Mouse (Mus musculus) midbrain, embryonic 10.5 days (tissue): ENCODE data around the gene Sept10. TPM values are rescaled to one million over a fixed set of nuclear protein-coding genes. Genes with fewer than 3 reads are reported as not detected.

Source experiments
- DNase-seq: peaks from one replicate; pipeline ENCODE4 v3.0.0-alpha.2; 2017; ENCODE audit warnings: low spot score
- H3K27ac ChIP-seq: fragments of 300-500 bp; sonication (generic); replicated peaks from 2 replicates; pipeline ENCODE4 v1.5.1; 2016; ENCODE audit warnings: mild to moderate bottlenecking
- H3K27me3 ChIP-seq: fragments of 300-500 bp; sonication (generic); 2 replicates; pipeline ENCODE4 v1.6.1; 2016; ENCODE audit warnings: low read depth, mild to moderate bottlenecking; ENCODE audit not compliant: poor library complexity, severe bottlenecking
- H3K36me3 ChIP-seq: fragments of 300-500 bp; sonication (generic); 2 replicates; pipeline ENCODE4 v1.6.1; 2016; ENCODE audit warnings: mild to moderate bottlenecking, moderate library complexity
- H3K4me1 ChIP-seq: fragments of 300-500 bp; sonication (generic); 2 replicates; pipeline ENCODE4 v1.6.1; 2016
- H3K4me3 ChIP-seq: fragments of 300-500 bp; sonication (generic); 2 replicates; pipeline ENCODE4 v1.5.1; 2016; ENCODE audit warnings: mild to moderate bottlenecking, moderate library complexity
- H3K9me3 ChIP-seq: fragments of 300-500 bp; sonication (generic); replicated peaks from 2 replicates; pipeline ENCODE4 v1.6.1; 2016; ENCODE audit warnings: mild to moderate bottlenecking
- WGBS: fragments of 180-500 bp; shearing (Covaris S2); methylation state at CpG from one replicate; pipeline ENCODE4 v1.1.7; 2016; 5-methylcytosine and 5-hydroxymethylcytosine counted together
- polyA plus RNA-seq: library from polyadenylated mRNA; unstranded; fragments of >200 nt; fragmentation: Nextera tagmentation; extraction: Ambion mirVana; gene quantifications from 2 replicates; pipeline ENCODE4 v1.2.1, GENCODE M21; 2016

Gene Sept10
- polyA plus RNA-seq, 1 experiment from 2014 or later = 27.7 TPM

DNA sequence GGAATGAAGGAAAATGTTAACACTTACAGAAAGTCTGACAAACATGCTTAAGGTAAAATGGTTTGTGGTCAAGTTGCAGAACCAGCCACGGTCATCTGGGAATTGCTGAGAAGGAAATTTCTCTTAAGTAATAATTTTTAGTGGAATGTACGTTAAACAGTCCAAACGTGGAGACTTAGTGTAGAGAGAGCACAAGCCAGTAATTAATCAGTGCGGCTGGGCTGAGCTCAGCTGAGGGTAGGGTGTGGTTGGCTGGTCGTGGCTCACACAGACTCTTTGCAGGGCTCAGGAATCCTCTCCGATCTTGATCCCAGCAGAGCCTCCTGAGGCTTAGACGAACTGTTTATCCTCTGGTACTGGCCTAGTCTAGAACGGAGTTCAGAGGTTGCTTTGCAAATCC lies 30.7 kb upstream of the Sept10 start:
- no peak for DNase-seq
- no peaks in the 10 kb centered on the region for H3K4me1 ChIP-seq
- no peak overlapping the region for H3K4me3 ChIP-seq
- WGBS = 79% methylated on average over 8 of the region's 8 CpGs
- no peaks in the 10 kb centered on the region for H3K36me3 ChIP-seq
- no peaks in the 10 kb centered on the region for H3K27me3 ChIP-seq
- no peak overlapping the region for H3K27ac ChIP-seq
- H3K9me3 ChIP-seq = no peaks in the 10 kb centered on the region

DNA sequence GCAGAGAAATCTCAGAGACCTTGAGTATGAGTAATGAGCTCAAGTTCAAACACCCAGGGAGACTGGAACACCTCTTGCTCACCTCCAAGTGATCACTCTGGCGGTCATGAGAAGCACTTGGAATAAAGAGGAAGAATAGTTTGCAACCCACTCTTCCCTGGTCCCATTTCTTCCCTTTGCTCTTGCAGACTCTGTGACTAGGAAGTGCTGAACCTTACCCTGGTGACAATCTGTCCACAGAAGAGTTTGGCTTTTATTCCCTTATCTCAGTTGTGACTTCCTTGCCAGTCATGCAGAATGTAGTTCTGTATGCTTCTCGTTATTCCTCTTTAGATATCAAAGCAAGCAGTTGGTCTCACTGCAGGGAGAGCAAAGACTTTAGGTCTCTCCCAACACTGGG lies 30.3 kb upstream of the Sept10 start:
- Histone ChIP-seq H3K36me3 (no peaks in the 10 kb centered on the region), H3K27me3 (no peaks in the 10 kb centered on the region), H3K4me1 (no peaks in the 10 kb centered on the region), H3K4me3 (no peak overlapping the region), H3K9me3 (no peaks in the 10 kb centered on the region), H3K27ac (no peak overlapping the region)
- WGBS = 82% methylated on average over 2 of the region's 2 CpGs
- no peak for DNase-seq

DNA sequence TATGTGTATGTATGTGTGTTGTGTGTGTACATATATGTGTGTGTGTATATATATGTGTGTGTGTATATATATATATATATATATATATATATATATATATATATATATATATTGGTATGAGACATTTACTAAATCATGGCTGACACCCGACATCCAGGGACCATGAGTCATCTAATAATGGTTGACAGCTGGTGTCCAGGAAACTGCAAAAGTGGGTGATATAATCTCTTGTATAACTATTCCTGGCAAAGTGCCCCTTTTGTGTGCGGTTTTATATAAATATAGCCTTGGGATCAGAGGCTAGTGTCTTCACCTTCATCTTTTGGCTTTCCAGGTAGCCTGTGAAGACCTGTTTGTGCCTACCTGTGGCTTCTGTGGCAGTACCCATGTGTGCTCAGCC lies 29.0 kb upstream of the Sept10 start:
- H3K4me3 ChIP-seq = no peak overlapping the region
- no peaks in the 10 kb centered on the region for H3K36me3 ChIP-seq
- WGBS = 88% methylated on average over 2 of the region's 2 CpGs
- no peaks in the 10 kb centered on the region for H3K9me3 ChIP-seq
- H3K4me1 ChIP-seq = no peaks in the 10 kb centered on the region
- H3K27ac ChIP-seq = no peak overlapping the region
- H3K27me3 ChIP-seq = no peaks in the 10 kb centered on the region
- no peak for DNase-seq

DNA sequence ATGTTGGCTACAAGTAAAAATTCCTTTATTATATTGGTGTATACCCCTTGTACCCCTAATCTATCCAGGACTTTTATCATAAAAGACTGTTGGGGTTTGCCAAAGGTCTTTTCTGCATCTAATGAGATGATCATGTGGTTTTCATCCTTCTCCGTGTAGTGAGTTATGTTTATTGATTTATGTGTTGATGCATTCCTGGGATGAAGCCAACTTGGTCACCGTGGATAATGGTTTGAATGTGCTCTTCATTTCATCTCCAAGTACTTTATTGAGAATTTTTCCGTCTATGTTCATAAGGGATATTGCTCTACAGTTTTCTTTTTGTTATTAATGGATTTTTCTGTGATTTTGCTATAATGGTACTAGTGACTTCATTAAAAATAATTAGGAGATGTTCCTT lies 27.9 kb upstream of the Sept10 start:
- Histone ChIP-seq H3K4me3 (no peak overlapping the region), H3K36me3 (no peaks in the 10 kb centered on the region), H3K27ac (no peak overlapping the region), H3K27me3 (no peaks in the 10 kb centered on the region), H3K9me3 (no peaks in the 10 kb centered on the region), H3K4me1 (no peaks in the 10 kb centered on the region)
- no peak for DNase-seq
- WGBS = 83% methylated on average over 3 of the region's 3 CpGs

DNA sequence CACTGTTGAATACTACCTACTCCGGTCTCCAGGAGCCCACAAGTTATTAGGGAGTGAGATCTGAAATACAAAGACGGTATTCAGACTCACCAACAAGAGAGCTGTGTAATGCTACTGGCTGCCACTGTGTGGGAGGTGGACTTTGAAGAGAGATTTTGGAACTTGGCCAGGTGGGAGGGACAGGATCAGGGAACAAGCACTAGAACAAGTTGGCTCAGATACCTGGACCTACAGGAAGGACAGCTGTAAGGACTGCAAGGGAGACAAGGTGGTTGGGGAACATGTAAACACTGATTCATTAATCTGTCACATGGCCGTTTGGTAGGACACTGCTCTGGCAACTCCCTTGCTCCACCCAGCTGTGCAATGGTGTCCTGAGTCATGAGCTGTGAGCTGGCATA lies 19.5 kb upstream of the Sept10 start:
- H3K27me3 ChIP-seq = no peaks in the 10 kb centered on the region
- H3K36me3 ChIP-seq = no peaks in the 10 kb centered on the region
- H3K9me3 ChIP-seq = no peaks in the 10 kb centered on the region
- H3K4me3 ChIP-seq = no peak overlapping the region
- peaks cover 5% of the 10 kb centered on the region; the same call in 1 of the 2 replicates for H3K4me1 ChIP-seq
- no peak overlapping the region for H3K27ac ChIP-seq
- no peak for DNase-seq
- WGBS = 80% methylated on average over 3 of the region's 3 CpGs

DNA sequence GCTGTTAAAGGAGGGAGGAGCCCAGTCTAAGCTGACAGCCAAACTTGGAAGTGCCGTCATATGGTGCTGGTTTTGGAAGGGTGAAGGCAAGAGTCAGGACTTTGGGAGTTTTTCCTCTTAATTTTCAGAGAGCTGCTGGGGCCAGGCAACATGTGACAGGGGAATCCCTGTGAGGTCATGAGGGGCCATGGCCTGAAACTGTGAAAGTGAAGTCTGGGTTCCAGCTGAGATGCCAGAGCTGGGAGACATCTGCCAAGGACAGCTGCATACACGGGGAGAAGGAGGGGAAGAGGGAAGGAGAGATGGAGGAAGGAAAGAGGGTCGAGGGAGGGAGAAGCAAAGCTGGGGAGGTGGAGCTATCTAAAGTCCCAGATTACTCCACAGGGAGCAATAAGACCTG lies 16.1 kb upstream of the Sept10 start:
- no peak for DNase-seq
- Histone ChIP-seq H3K4me1 (peaks cover 5% of the 10 kb centered on the region; the same call in 1 of the 2 replicates), H3K27ac (no peak overlapping the region), H3K36me3 (no peaks in the 10 kb centered on the region), H3K4me3 (no peak overlapping the region), H3K27me3 (no peaks in the 10 kb centered on the region), H3K9me3 (no peaks in the 10 kb centered on the region)
- 51% methylated on average over 3 of the region's 3 CpGs for WGBS

DNA sequence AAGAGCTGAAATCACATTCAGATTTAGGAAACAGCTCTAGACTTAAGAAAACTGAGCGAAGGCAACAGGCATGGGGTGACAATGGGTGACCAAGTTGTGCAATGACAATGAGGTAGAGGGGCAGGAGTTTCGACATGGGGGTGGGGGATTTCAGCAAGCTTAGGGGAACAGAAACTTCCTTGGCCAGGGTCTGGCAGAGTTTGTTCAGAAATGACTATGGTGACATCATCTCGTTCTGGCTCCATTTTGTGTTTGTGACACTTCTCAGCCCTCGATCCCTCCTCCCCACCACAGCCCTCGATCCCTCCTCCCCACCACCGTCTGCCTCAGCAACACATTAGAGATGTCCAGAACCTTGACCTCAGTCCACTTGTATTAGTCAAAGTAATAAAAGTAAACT lies 14.8 kb upstream of the Sept10 start:
- no peak overlapping the region for H3K4me3 ChIP-seq
- WGBS = 88% methylated on average over 6 of the region's 6 CpGs
- no peaks in the 10 kb centered on the region for H3K4me1 ChIP-seq
- H3K27ac ChIP-seq = no peak overlapping the region
- no peak for DNase-seq
- H3K36me3 ChIP-seq = no peaks in the 10 kb centered on the region
- H3K27me3 ChIP-seq = no peaks in the 10 kb centered on the region
- no peaks in the 10 kb centered on the region for H3K9me3 ChIP-seq

DNA sequence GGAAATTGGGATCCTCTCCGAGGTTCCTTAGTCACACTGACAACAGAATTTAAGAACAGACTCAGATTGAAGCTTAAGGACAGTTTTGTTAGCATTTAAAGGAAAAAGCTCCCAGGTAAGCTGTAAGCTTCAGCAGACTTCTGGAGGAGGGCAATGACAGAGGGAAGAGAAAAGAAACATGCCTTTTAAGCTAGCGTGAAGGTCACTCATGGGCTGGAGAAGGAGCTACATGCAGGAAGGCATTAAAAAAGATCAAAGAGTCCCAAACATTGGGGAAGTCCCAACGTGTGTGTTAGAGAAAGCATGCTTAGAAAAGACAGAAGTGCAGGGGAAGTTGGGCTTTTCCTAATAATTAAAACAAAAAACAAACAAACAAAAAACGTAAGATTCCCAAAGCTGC lies 14.2 kb upstream of the Sept10 start:
- no peaks in the 10 kb centered on the region for H3K9me3 ChIP-seq
- DNase-seq = no peak
- WGBS = 62% methylated on average over 4 of the region's 4 CpGs

DNA sequence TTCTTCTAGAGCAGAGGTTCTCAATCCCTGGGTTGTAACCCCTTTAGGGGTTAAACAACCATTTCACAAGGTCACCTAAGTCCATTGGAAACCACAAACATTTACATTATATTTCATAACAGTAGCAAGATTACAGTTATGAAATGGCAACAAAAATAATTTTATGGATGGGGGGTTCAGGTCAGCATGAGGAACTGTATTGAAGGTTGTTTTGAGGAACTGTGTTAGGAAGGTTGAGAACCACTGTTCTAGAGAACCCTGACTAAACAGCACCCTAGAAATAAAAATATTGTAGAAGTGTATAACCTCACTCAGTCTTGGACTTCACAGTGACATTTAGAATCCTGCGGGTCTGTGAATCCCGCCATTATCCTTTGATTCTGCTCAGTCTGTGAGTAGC lies 13.6 kb upstream of the Sept10 start:
- 91% methylated on average over 2 of the region's 2 CpGs for WGBS
- Histone ChIP-seq H3K4me3 (no peak overlapping the region), H3K4me1 (no peaks in the 10 kb centered on the region), H3K27ac (no peak overlapping the region), H3K9me3 (no peaks in the 10 kb centered on the region), H3K27me3 (no peaks in the 10 kb centered on the region), H3K36me3 (no peaks in the 10 kb centered on the region)
- no peak for DNase-seq

More for the DNA sequence above, 14.2 kb upstream of the Sept10 start:
- Histone ChIP-seq H3K27me3 (no peaks in the 10 kb centered on the region), H3K36me3 (no peaks in the 10 kb centered on the region), H3K27ac (no peak overlapping the region), H3K4me3 (no peak overlapping the region), H3K4me1 (no peaks in the 10 kb centered on the region)

DNA sequence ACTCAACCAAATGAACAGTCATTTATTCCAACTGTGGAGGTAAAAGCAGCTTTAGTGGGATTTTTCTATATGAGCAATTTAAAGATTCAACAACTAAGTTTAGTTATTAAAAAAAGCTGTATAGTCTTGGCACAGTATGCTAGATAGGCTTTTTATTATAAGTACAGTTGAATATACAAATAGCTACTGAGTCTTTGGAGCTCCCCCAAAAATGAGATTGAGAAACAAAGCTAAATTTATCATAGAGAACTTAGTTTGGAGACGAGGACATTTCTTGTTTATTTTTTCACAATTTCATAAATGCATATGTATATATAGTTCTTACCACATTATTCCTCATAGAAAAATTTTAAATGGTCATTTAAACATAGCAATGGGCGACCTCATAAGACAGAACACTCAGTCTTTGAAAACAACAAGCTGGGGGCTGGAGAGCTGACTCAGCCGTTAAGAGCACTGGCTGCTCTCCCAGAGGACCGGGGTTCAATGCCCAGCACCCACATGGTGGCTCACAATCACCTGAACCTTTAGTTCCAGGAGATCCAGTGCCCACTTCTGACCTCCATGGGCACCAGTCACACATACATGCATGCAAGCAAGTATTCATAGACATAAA lies 7.7 kb upstream of the Sept10 start:
- H3K27ac ChIP-seq = no peak overlapping the region
- no peak for DNase-seq
- whole genome bisulfite sequencing = 91% methylated on average over 4 of the region's 4 CpGs

DNA sequence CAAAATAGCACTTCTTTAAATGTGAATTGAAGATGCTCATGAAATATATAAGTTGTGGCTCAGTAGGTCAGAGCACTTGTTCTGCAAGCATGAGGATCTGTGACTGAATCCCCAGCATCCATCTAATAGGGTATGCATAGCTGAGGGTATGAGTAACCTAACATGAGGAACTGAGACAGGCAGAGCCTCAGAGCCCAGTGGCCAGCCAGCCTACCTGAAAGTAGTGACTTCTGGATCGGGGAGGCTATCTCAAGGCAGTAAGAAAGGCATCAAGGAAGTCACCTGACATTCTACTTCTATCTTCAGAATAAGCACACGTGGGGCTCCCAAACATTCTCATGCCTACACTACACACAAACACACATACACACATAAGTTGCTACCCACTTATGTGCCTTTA lies 3.5 kb upstream of the Sept10 start:
- no peak overlapping the region for H3K4me3 ChIP-seq
- H3K27ac ChIP-seq = no peak overlapping the region
- peaks cover 32% of the 10 kb centered on the region for H3K4me1 ChIP-seq
- no peaks in the 10 kb centered on the region for H3K9me3 ChIP-seq
- DNase-seq = no peak
- WGBS = 90% methylated on average over 2 of the region's 2 CpGs
- H3K36me3 ChIP-seq = peaks cover 17% of the 10 kb centered on the region
- peaks cover 6% of the 10 kb centered on the region; the same call in 1 of the 2 replicates for H3K27me3 ChIP-seq

More for the DNA sequence above, 7.7 kb upstream of the Sept10 start:
- Histone ChIP-seq H3K36me3 (peaks cover 17% of the 10 kb centered on the region), H3K9me3 (no peaks in the 10 kb centered on the region), H3K4me3 (no peak overlapping the region), H3K27me3 (no peaks in the 10 kb centered on the region), H3K4me1 (peaks cover 6% of the 10 kb centered on the region; the same call in 1 of the 2 replicates)

DNA sequence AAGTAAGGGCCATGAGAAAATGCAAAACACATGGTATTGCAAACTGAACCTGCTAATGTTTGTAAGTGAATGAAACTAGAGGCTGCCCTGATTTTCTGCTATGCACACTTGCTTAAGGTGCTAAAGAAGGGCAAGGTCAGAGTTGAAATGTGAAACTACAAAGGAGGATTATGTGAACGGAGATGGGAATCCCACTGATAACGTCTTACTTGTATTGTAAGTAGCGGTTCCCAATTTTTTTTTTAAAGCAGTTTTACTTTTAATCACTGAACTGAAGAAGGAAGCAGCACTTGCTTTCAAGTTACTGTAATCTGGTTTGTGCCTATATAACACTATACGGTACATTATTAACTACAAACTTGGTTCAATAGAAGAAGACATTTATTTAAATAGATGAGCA lies 2.2 kb upstream of the Sept10 start:
- Histone ChIP-seq H3K27ac (no peak overlapping the region), H3K9me3 (no peaks in the 10 kb centered on the region), H3K4me3 (peak overlapping the region; percentile 88), H3K27me3 (peaks cover 6% of the 10 kb centered on the region; the same call in 1 of the 2 replicates), H3K36me3 (peaks cover 16% of the 10 kb centered on the region), H3K4me1 (peaks cover 45% of the 10 kb centered on the region)
- no peak for DNase-seq
- 62% methylated on average over 4 of the region's 4 CpGs for WGBS

DNA sequence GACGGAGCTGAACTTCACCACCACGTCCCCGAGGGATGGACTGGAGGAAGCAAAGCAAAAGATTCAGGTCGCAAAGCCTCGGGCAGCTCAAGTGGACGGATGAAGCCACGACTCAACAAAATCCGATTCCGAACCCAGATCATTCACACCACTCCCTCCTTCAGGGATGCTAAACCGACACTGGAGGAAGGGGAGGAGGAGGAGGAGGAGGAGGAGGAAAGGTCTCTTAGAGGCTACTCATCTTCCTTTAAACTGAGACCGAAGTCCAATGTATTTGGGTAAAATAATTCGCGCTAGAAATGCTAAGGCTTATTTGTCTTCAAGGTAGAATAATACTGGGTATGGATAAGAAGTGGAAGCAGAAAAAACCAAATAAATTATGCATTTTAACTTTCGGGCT lies 1.7 kb upstream of the Sept10 start:
- Histone ChIP-seq H3K36me3 (peaks cover 12% of the 10 kb centered on the region), H3K4me1 (peaks cover 46% of the 10 kb centered on the region), H3K27ac (no peak overlapping the region), H3K9me3 (no peaks in the 10 kb centered on the region), H3K27me3 (peaks cover 6% of the 10 kb centered on the region; the same call in 1 of the 2 replicates), H3K4me3 (peak overlapping the region; percentile 88)
- 49% methylated on average over 14 of the region's 14 CpGs for WGBS
- no peak for DNase-seq
